Mouse (Mus musculus) ovary, postnatal 14 days (tissue): ENCODE data around the gene Msantd1.
A peak's percentile ranks its signal among the peaks of the same experiment; 100 is the strongest.

Experiments used
- DNase-seq: peaks from one replicate; pipeline ENCODE4 v3.0.0; 2022; ENCODE audit warnings: low spot score

Msantd1 gene

GRCm38 (mm10) chr5:34927648-34928047, 19.8 kb downstream of the Msantd1 start:
- DNase-seq, result no peak

GRCm38 (mm10) chr5:34930151-34930975, 22.6 kb downstream of the Msantd1 start:
- DNase-seq, result no peak

GRCm38 (mm10) chr5:34931091-34931490, 23.3 kb downstream of the Msantd1 start:
- DNase-seq, result no peak

- no peak for DNase-seq
Observed at GRCm38 (mm10) chr5:34931516-34932457, 24.0 kb downstream of the Msantd1 start.

GRCm38 (mm10) chr5:34932458-34932806, 24.6 kb downstream of the Msantd1 start:
- DNase-seq, result no peak

GRCm38 (mm10) chr5:34933461-34933860, 25.6 kb downstream of the Msantd1 start:
- no peak for DNase-seq

- DNase-seq, result no peak
Observed at GRCm38 (mm10) chr5:34941710-34942470, 34.1 kb downstream of the Msantd1 start.

GRCm38 (mm10) chr5:34943428-34943827, 35.6 kb downstream of the Msantd1 start:
- DNase-seq, result no peak

- DNase-seq, result peak; percentile 68
Observed at GRCm38 (mm10) chr5:34948861-34949760, 41.3 kb downstream of the Msantd1 start, which contains the start of gene Rgs12. Rgs12 (plus strand) TSS chr5:34949445.

GRCm38 (mm10) chr5:34949769-34950211, 42.0 kb downstream of the Msantd1 start:
- DNase-seq, result no peak

- no peak for DNase-seq
Observed at GRCm38 (mm10) chr5:34950486-34951160, 42.8 kb downstream of the Msantd1 start.

GRCm38 (mm10) chr5:34951161-34951834, 43.5 kb downstream of the Msantd1 start:
- DNase-seq, result no peak

GRCm38 (mm10) chr5:34954508-34954907, 46.7 kb downstream of the Msantd1 start:
- no peak for DNase-seq

- no peak for DNase-seq
Observed at GRCm38 (mm10) chr5:34955630-34956029, 47.8 kb downstream of the Msantd1 start.

GRCm38 (mm10) chr5:34956151-34956550, 48.3 kb downstream of the Msantd1 start:
- DNase-seq, result no peak

GRCm38 (mm10) chr5:34957015-34957414, 49.2 kb downstream of the Msantd1 start:
- DNase-seq, result no peak

GRCm38 (mm10) chr5:34960021-34960420, 52.2 kb downstream of the Msantd1 start:
- no peak for DNase-seq

- DNase-seq, result no peak
Observed at GRCm38 (mm10) chr5:34965531-34965930, 57.7 kb downstream of the Msantd1 start.

- no peak for DNase-seq
Observed at GRCm38 (mm10) chr5:34968386-34968785, 60.6 kb downstream of the Msantd1 start.

- DNase-seq, result no peak
Observed at GRCm38 (mm10) chr5:34972471-34972870, 64.7 kb downstream of the Msantd1 start.
